Mouse (Mus musculus) cerebellum, adult 11 months (tissue): ENCODE results near the gene Slc39a11.

Experiments used
- DNase-seq: peaks from one replicate; pipeline ENCODE4 v3.0.0; 2022

Gene Slc39a11

GRCm38 (mm10) chr11:113538406-113538917, 111.4 kb downstream of the Slc39a11 start:
- DNase-seq, result no peak

- no peak for DNase-seq
Observed at GRCm38 (mm10) chr11:113537715-113538114, 112.2 kb downstream of the Slc39a11 start.

GRCm38 (mm10) chr11:113537199-113537586, 112.7 kb downstream of the Slc39a11 start:
- DNase-seq, result no peak

- no peak for DNase-seq
Observed at GRCm38 (mm10) chr11:113536308-113537198, 113.3 kb downstream of the Slc39a11 start.

- DNase-seq, result no peak
Observed at GRCm38 (mm10) chr11:113534341-113534740, 115.5 kb downstream of the Slc39a11 start.

- DNase-seq, result no peak
Observed at GRCm38 (mm10) chr11:113533931-113534330, 115.9 kb downstream of the Slc39a11 start.

- no peak for DNase-seq
Observed at GRCm38 (mm10) chr11:113528391-113528790, 121.5 kb downstream of the Slc39a11 start.

- DNase-seq, result no peak
Observed at GRCm38 (mm10) chr11:113525731-113526130, 124.1 kb downstream of the Slc39a11 start.

GRCm38 (mm10) chr11:113522726-113523125, 127.2 kb downstream of the Slc39a11 start:
- no peak for DNase-seq

- no peak for DNase-seq
Observed at GRCm38 (mm10) chr11:113521469-113522190, 128.2 kb downstream of the Slc39a11 start.

- DNase-seq, result no peak
Observed at GRCm38 (mm10) chr11:113520851-113521461, 128.9 kb downstream of the Slc39a11 start.

GRCm38 (mm10) chr11:113520373-113520772, 129.5 kb downstream of the Slc39a11 start:
- DNase-seq, result no peak

- DNase-seq, result no peak
Observed at GRCm38 (mm10) chr11:113519973-113520372, 129.9 kb downstream of the Slc39a11 start.

- DNase-seq, result no peak
Observed at GRCm38 (mm10) chr11:113518176-113518575, 131.7 kb downstream of the Slc39a11 start.

GRCm38 (mm10) chr11:113516156-113516555, 133.7 kb downstream of the Slc39a11 start:
- DNase-seq, result no peak

- no peak for DNase-seq
Observed at GRCm38 (mm10) chr11:113512976-113513375, 136.9 kb downstream of the Slc39a11 start.

GRCm38 (mm10) chr11:113512150-113512549, 137.7 kb downstream of the Slc39a11 start:
- no peak for DNase-seq

GRCm38 (mm10) chr11:113510969-113511625, 138.8 kb downstream of the Slc39a11 start:
- no peak for DNase-seq

GRCm38 (mm10) chr11:113510249-113510648, 139.6 kb downstream of the Slc39a11 start:
- no peak for DNase-seq

- DNase-seq, result no peak
Observed at GRCm38 (mm10) chr11:113507716-113508480, 142.0 kb downstream of the Slc39a11 start.

GRCm38 (mm10) chr11:113505551-113506160, 144.2 kb downstream of the Slc39a11 start:
- no peak for DNase-seq
